Mouse (Mus musculus) bone marrow, adult 2 months (tissue): ENCODE measurements around the gene Apom. TPM values are rescaled to one million over a fixed set of nuclear protein-coding genes. Genes with fewer than 3 reads are reported as not detected.

Source experiments
- H3K27ac ChIP-seq: fragments of 200-500 bp; 2 replicates; pipeline ENCODE4 v1.5.1; 2012; ENCODE audit warnings: low read depth, mild to moderate bottlenecking, control low read depth, inconsistent platforms, low read length; ENCODE audit not compliant: control insufficient read depth, poor library complexity, insufficient read depth
- H3K4me1 ChIP-seq: fragments of 200-500 bp; 2 replicates; pipeline ENCODE4 v1.6.1; 2011; ENCODE audit warnings: low read length; ENCODE audit not compliant: control insufficient read depth, insufficient read depth
- H3K4me3 ChIP-seq: fragments of 200-500 bp; replicated peaks from 2 replicates; pipeline ENCODE3; 2011; ENCODE audit warnings: mild to moderate bottlenecking, low read depth, low read length, control low read depth; ENCODE audit not compliant: control insufficient read depth
- CTCF ChIP-seq: fragments of 200-500 bp; IDR thresholded peaks from 2 replicates; pipeline ENCODE4 v1.5.1; 2011; ENCODE audit warnings: low read length, control low read depth; ENCODE audit not compliant: control insufficient read depth, insufficient read depth
- POLR2A ChIP-seq: fragments of 200-500 bp; IDR thresholded peaks from 2 replicates; pipeline ENCODE4 v1.6.1; 2011; ENCODE audit warnings: low read depth, mild to moderate bottlenecking, control low read depth, low read length, borderline replicate concordance; ENCODE audit not compliant: control insufficient read depth
- WGBS: fragments of 180-500 bp; shearing (Covaris S2); methylation state at CpG from one replicate; pipeline ENCODE4 v1.1.7; 2018; 5-methylcytosine and 5-hydroxymethylcytosine counted together
- polyA plus RNA-seq: library from polyadenylated mRNA; stranded (reverse); fragments of >200 nt; gene quantifications from 2 replicates; pipeline ENCODE4 v1.2.4, GENCODE M21; 2011; ENCODE audit warnings: low replicate concordance; ENCODE audit not compliant: missing spikeins, insufficient read depth, insufficient read length

Gene Apom
- polyA plus RNA-seq, 1 experiment = 6.0 TPM

- no peak for TF ChIP-seq CTCF
- no peak for TF ChIP-seq POLR2A
- H3K27ac ChIP-seq = no peak overlapping the region
- H3K4me3 ChIP-seq = no peak overlapping the region
- WGBS = 84% methylated on average over 7 of the region's 7 CpGs
- no peaks in the 10 kb centered on the region for H3K4me1 ChIP-seq
These were observed 22.8 kb upstream of the Apom start for GRCm38 (mm10) chr17:35154616-35155015.

GRCm38 (mm10) chr17:35153931-35154330 lies 22.1 kb upstream of the Apom start:
- TF ChIP-seq POLR2A (no peak), CTCF (no peak)
- Histone ChIP-seq H3K4me3 (no peak overlapping the region), H3K4me1 (no peaks in the 10 kb centered on the region), H3K27ac (no peak overlapping the region)
- WGBS = 86% methylated on average over 4 of the region's 4 CpGs

GRCm38 (mm10) chr17:35153077-35153476 lies 21.2 kb upstream of the Apom start:
- Histone ChIP-seq H3K27ac (no peak overlapping the region), H3K4me1 (no peaks in the 10 kb centered on the region), H3K4me3 (no peak overlapping the region)
- TF ChIP-seq CTCF = no peak
- TF ChIP-seq POLR2A = no peak
- 88% methylated on average over 9 of the region's 9 CpGs for WGBS

GRCm38 (mm10) chr17:35152121-35152520 lies 20.3 kb upstream of the Apom start:
- Histone ChIP-seq H3K4me3 (no peak overlapping the region), H3K4me1 (no peaks in the 10 kb centered on the region), H3K27ac (no peak overlapping the region)
- TF ChIP-seq CTCF = no peak
- TF ChIP-seq POLR2A = no peak
- WGBS = 91% methylated on average over 4 of the region's 4 CpGs

- Histone ChIP-seq H3K4me1 (no peaks in the 10 kb centered on the region), H3K27ac (no peak overlapping the region), H3K4me3 (no peak overlapping the region)
- TF ChIP-seq CTCF (no peak), POLR2A (no peak)
- WGBS = 70% methylated on average over 5 of the region's 5 CpGs
These were observed 16.2 kb upstream of the Apom start for GRCm38 (mm10) chr17:35147922-35148639.

GRCm38 (mm10) chr17:35147348-35147747 lies 15.5 kb upstream of the Apom start:
- no peak overlapping the region for H3K4me3 ChIP-seq
- no peaks in the 10 kb centered on the region for H3K4me1 ChIP-seq
- H3K27ac ChIP-seq = no peak overlapping the region
- WGBS = 86% methylated on average over 3 of the region's 3 CpGs
- TF ChIP-seq POLR2A (no peak), CTCF (no peak)

- TF ChIP-seq CTCF (no peak), POLR2A (no peak)
- Histone ChIP-seq H3K27ac (no peak overlapping the region), H3K4me3 (no peak overlapping the region), H3K4me1 (no peaks in the 10 kb centered on the region)
- 90% methylated on average over 5 of the region's 5 CpGs for WGBS
These were observed 14.3 kb upstream of the Apom start for GRCm38 (mm10) chr17:35146139-35146538.

- WGBS = 88% methylated on average over 6 of the region's 6 CpGs
- TF ChIP-seq CTCF = no peak
- TF ChIP-seq POLR2A = no peak
- Histone ChIP-seq H3K27ac (no peak overlapping the region), H3K4me1 (no peaks in the 10 kb centered on the region), H3K4me3 (no peak overlapping the region)
These were observed 10.1 kb upstream of the Apom start for GRCm38 (mm10) chr17:35141971-35142370.

GRCm38 (mm10) chr17:35140490-35140996 lies 8.7 kb upstream of the Apom start:
- Histone ChIP-seq H3K4me3 (no peak overlapping the region), H3K27ac (no peak overlapping the region), H3K4me1 (no peaks in the 10 kb centered on the region; the same call in 1 of the 2 replicates)
- 90% methylated on average over 16 of the region's 16 CpGs for WGBS
- TF ChIP-seq POLR2A (no peak), CTCF (no peak)

GRCm38 (mm10) chr17:35139269-35139668 lies 7.4 kb upstream of the Apom start:
- no peak overlapping the region for H3K4me3 ChIP-seq
- WGBS = 87% methylated on average over 3 of the region's 3 CpGs
- H3K4me1 ChIP-seq = no peaks in the 10 kb centered on the region; the same call in 1 of the 2 replicates
- TF ChIP-seq POLR2A = no peak
- TF ChIP-seq CTCF = no peak
- no peak overlapping the region for H3K27ac ChIP-seq
